Mouse (Mus musculus): ENCODE measurements around the gene Catip.

DNA sequence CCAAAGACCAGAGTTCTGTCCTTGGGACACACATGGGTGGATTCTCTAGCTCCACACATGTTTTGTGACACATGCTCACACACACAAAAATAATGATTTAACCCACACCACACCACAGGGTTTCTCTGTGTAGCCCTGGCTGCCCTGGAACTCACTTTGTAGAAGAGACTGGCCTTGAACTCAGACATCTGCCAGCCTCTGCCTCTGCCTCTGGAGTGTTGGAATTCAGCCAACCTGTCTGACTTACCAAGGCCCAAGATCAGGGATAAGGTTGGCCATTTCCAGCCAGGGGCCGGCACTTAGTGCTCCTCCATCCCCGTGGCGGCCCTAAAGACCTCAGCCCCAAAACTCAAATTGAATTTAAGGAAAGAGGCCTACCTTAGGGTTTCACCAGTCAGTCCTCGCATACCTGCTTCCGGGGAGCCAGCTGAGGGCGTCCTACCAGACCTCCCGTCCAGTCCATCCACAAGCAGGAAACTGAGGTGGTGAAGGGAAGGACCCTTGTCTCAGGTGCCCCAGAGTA is 26.6 kb downstream of the Catip start:
- TF ChIP-seq CTCF (IDR thresholded peaks at IDR 0.05; ENCODE audit: low read depth, low read length) (no peak), GATA1 (IDR thresholded peaks at IDR 0.05; ENCODE audit: borderline replicate concordance, low read length) (no peak), TAL1 (conservative IDR thresholded peaks at IDR 0.05; ENCODE audit: low read depth, low read length) (no peak), POLR2AphosphoS5 (IDR thresholded peaks at IDR 0.05; ENCODE audit: insufficient replicate concordance, low read depth, low read length) (no peak)

All from G1E (cell line).